ENCODE assay signal across 28 mouse cellular contexts in genomic region chr1:143351388-143351787, GRCm38 (mm10).
"Had no signal": no experiment of that assay in that cellular context is flagged by ENCODE, and none has a peak within 500 bp of the region (broad histone marks: within the 10 kb centered on the region; RNA-seq: fewer than 3 reads in every experiment).

No protein-coding gene starts in this region.

- H3K27me3 ChIP-seq: embryonic facial prominence, embryonic 12.5 days; embryonic facial prominence, embryonic 13.5 days; embryonic facial prominence, embryonic 15.5 days; forebrain, embryonic 12.5 days; forebrain, embryonic 13.5 days; forebrain, embryonic 15.5 days had no signal

- DNase-seq: cerebellum, adult 2 months; cerebellum, adult 8-10 months; cerebellum, adult 9-10 months; cerebellum, adult 9-11 months; cerebellum, postnatal 10 days; cerebellum, postnatal 14 days; cerebellum, postnatal 25 days; cerebellum, postnatal 36 days; embryo, embryonic 11 days; forebrain, postnatal 0 days; gastrocnemius, adult 2 months; gastrocnemius, postnatal 10 days; gastrocnemius, postnatal 14 days; gastrocnemius, postnatal 25 days; gastrocnemius, postnatal 36 days; heart, adult 18-20 months; heart, adult 2 months had no signal

- H3K9me3 ChIP-seq: embryonic facial prominence, embryonic 10.5 days; embryonic facial prominence, embryonic 12.5 days; embryonic facial prominence, embryonic 13.5 days; embryonic facial prominence, embryonic 15.5 days; forebrain, embryonic 10.5 days; forebrain, embryonic 12.5 days; forebrain, embryonic 13.5 days; forebrain, embryonic 15.5 days had no signal

- H3K4me1 ChIP-seq: embryonic facial prominence, embryonic 10.5 days; embryonic facial prominence, embryonic 12.5 days; embryonic facial prominence, embryonic 13.5 days; embryonic facial prominence, embryonic 15.5 days; forebrain, embryonic 10.5 days; forebrain, embryonic 12.5 days; forebrain, embryonic 13.5 days; forebrain, embryonic 15.5 days had no signal

- H3K4me3 ChIP-seq: embryonic facial prominence, embryonic 10.5 days; embryonic facial prominence, embryonic 12.5 days; embryonic facial prominence, embryonic 13.5 days; embryonic facial prominence, embryonic 15.5 days; erythroblast, embryonic 14.5 days; forebrain, embryonic 10.5 days; forebrain, embryonic 12.5 days; forebrain, embryonic 13.5 days; forebrain, embryonic 15.5 days; gastrocnemius, adult 2 months; heart, adult 2 months had no signal

- H3K9ac ChIP-seq: embryonic facial prominence, embryonic 12.5 days; embryonic facial prominence, embryonic 13.5 days; embryonic facial prominence, embryonic 15.5 days; forebrain, embryonic 12.5 days; forebrain, embryonic 13.5 days; forebrain, embryonic 15.5 days; forebrain, postnatal 0 days had no signal

- H3K27ac ChIP-seq: embryonic facial prominence, embryonic 10.5 days; embryonic facial prominence, embryonic 12.5 days; embryonic facial prominence, embryonic 13.5 days; embryonic facial prominence, embryonic 15.5 days; forebrain, embryonic 10.5 days; forebrain, embryonic 12.5 days; forebrain, embryonic 13.5 days; forebrain, embryonic 15.5 days; gastrocnemius, adult 2 months; heart, adult 2 months had no signal

- H3K4me2 ChIP-seq: embryonic facial prominence, embryonic 12.5 days; embryonic facial prominence, embryonic 13.5 days; embryonic facial prominence, embryonic 15.5 days; forebrain, embryonic 12.5 days; forebrain, embryonic 13.5 days; forebrain, embryonic 15.5 days had no signal

- ATAC-seq: forebrain, embryonic 13.5 days; forebrain, embryonic 14.5 days; forebrain, embryonic 15.5 days; forebrain, embryonic 16.5 days; forebrain, postnatal 0 days had no signal

- H3K36me3 ChIP-seq: embryonic facial prominence, embryonic 10.5 days; embryonic facial prominence, embryonic 12.5 days; embryonic facial prominence, embryonic 13.5 days; embryonic facial prominence, embryonic 15.5 days; forebrain, embryonic 10.5 days; forebrain, embryonic 12.5 days; forebrain, embryonic 15.5 days had no signal
